Mouse (Mus musculus) right cerebral cortex, postnatal 10 days (tissue): ENCODE measurements around the gene Mbnl2.
"Not testable (repeated sequence)": the region's sequence is repeated elsewhere in the genome, so short reads cannot be mapped to it uniquely, and the experiment has no call there.

Experiments
- DNase-seq, 2 experiments: peaks; one replicate each; pipeline ENCODE4 v3.0.0; 2021; ENCODE audit warnings: low spot score in 2 of 2

Gene Mbnl2

DNA sequence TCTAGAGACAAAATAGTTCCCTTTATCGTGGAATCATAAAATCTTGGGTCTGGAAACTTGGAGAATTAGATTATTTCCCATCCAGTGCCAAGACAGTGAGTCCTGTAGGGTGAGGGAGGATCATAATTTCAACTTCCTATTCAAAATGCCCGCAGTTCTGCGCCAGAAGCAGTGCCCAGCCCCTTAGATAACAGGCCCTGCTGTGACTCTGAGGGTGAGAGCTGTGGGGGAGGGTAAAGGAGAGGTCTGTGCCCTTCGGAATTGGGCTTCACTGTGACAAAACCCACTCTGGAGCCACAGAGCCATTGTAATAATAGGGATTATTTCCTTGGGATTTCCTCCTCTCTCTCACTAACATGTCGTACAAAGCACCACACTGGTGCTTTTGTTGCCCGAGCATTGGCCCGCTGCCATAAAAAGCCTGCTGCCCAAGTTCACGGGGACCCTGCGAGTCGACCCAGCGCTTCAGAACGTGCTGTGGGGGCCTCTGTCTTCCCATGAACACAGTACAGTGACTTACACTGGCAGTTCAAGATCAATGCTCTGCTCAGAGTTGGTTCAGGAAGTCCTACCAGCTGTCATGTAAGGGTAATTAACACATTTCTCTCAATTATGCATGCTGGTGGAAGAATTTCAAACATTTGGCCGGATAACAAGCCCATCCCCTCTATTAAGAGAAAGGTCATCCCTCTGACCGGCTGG lies 79.7 kb downstream of the Mbnl2 start:
- peak; percentile 71 to 79 for DNase-seq

DNA sequence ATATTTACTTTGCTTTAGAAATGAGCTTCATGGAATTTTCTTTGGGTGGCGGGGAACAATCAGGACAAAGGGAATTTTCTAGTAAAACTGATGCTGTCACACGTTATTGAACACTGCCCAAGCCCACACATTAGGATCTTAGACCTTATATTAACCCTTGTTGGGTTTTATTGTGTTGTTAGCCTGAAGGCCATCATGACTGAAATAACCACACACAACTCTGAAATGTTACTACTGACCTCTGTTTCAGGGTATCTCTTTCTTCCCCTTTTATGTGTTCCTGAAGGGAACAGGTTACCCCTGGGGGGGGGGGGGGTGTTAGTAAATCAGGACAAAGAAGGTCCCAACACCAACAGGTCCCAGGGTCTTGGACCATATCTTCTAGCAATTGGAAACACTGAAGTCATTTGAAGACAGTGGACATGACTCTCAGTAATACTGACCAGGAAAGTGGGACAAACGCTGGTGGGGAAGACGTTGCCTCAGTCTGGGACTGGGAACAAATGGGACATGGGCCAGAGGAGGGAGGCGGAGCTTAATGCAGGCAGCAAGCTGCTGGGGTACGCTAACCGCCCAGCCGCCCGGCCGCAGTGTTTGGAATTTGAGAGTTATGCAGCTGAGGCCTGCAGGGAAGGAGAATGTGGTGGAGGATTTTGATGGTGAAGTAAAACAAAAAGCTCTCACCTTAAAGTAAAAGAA lies 80.4 kb downstream of the Mbnl2 start:
- peak in 1 of 2 experiments; percentile 36 for DNase-seq

DNA sequence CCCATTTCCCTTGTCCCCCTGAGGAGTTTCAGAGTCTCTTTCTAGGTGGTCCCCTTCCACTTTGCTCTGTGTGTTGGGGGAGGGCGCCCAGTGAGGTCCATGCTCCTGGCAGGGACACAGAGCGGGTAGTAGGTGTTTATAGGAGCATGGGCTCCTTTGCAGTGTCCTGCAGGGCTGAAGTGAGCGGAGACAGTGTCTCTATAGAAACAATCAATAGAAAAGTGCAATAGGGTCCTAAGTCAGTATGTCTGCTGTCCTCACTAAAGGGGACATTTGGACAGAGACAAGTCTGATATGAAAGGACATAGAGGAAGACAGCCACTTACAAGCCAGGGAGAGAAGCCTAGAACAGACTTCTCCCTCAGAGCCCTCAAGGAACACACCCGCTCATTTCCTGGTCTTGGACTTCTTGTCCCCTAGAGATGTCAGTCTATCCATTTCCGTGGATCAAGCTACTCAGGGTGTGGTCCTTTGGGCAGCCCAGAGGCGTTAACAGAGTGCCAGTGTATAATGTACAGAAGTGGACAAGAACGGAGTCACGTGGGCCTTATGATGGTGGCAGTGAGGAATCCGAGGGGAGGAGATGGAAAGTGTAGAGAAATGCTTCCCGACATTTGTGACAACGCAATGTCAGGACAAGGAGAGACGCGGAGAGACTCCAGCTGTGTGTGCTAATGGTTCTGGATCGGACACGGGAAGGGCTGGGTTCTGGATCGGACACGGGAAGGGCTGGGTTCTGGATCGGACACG lies 82.0 kb downstream of the Mbnl2 start:
- peak in 1 of 2 experiments; percentile 14 for DNase-seq

DNA sequence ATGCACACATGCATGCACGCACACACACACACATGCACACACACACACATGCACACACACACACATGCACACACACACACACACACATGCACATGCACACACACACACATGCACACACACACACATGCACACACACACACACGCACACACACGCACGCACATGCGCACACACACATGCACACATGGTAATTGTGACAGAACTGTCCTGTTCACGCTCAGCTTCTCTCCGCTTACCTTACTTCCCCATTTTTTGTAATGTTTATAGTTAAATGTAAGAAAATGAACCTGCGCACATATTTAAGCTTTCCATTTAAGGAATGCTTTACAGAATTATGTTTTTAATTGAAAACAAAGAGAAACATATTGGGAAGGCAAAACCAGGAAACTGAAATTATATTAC lies 84.1 kb downstream of the Mbnl2 start:
- not testable (repeated sequence) for DNase-seq

DNA sequence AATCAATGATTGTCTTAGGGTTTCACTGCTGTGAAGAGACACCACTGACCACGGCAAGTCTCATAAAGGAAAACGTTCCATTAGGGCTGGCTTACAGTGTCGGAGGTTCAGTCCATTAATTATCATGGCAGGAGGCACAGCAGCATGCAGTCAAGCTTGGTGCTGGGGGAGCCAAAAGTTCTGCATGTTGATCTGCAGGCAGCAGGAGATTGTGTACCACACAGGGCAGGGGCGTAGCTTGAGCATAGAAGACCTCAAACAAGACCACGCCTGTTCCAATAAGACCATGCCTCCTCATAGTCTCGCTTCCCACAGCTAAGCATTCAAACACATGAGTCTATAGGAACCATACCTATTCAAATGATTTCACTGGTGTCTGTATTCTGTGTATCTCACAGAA lies 85.7 kb downstream of the Mbnl2 start:
- peak in 1 of 2 experiments; percentile 14 for DNase-seq

DNA sequence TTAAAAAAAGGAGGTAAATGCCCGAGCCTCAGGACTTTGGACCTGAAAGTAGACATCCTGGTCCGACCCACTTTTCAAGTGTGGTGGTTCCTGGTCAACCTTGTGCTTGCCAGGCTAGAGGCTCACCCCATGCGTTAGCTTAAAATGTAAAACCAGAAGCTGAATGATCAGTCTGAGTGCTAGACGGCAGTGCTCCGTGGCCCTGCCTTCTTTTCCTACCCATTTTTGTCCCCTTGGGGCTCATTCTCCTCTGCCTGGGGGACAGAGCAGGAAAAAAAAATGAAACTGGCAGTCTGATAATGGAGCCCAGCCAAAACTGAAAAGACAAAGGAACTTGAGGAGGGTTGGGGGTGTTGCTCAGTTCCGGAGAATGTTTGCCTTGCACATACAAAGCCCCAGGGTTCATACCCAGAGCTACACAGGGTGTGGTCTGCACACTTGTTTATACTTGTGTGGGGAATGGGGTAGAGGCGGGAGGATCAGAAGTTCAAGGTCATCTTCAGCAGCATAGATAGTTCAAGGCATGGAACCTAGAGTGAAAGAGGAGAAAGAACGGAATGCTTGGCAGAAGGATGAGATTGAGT lies 87.0 kb downstream of the Mbnl2 start:
- peak in 1 of 2 experiments; percentile 15 for DNase-seq

DNA sequence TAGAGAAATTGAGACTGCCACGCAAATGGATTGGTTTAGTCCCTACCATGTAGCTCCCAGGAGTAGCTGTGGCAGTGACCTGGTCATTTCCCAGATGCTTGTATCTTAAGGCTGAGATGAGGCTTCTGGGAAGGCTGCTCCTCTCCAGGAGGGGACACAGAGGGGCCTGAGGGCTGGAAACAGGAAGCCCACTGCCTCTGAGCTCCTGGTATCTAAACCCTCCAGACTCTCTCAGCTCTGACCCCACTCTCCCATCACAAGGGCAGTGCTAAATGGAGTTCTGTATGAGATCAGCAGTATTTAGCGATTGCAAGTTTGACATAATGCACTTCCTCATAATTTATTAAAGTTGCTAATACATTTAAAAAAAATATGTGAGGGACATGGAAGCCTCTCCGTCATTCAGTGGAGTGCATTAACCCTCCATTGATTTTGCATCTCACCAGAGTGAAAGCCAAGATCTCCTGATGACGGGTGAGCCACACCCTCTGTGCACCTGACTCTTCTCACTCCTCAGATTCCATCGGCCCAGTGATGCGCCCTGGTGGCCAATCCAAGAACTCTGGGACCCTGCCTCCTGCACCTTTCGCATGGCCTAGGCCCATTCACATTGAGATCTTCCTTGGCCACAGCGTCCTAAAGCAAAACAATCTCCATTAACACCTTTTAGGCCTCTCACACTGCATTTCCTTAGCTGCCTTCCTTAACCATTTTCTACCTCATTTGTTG lies 87.8 kb downstream of the Mbnl2 start:
- no peak for DNase-seq

DNA sequence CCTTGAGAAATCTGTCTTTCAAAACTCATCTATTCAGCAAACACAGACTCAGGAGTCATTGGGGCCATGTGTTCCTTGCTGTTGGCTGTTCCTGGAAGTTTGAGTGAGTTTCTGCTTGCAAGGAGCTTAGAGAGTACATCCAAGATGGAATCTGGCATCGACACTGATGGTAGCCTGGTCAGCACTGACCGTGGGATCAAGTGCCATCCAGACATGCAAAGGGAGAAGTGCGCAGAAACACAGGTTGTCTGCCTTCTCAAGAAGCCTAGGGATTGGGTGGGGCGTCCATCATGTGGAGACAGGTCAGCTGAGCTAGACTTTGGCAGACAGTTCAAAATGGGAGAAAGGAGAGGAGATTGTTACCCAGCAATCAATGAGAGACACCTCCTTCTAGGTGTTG lies 89.6 kb downstream of the Mbnl2 start:
- DNase-seq = no peak

DNA sequence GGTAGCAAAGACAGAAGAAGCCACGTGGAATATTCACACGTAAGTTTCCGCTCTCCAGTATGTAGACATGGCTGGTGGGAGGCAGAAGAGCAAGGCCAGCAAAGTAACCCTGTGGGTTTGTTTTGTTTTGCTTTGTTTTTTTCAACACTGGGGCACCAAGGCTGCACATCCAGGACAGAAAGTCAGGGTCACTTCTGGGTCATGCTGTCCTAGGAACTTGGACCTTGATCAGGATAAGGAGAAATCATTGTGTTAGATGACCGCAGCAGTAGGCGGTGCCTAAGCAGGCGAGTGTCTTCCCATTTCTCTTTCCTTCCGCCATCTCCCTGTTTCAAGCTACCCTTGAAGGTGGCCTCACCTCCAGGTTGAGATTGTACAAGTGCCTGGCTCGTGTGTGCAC lies 91.5 kb downstream of the Mbnl2 start:
- peak in 1 of 2 experiments; percentile 17 for DNase-seq

DNA sequence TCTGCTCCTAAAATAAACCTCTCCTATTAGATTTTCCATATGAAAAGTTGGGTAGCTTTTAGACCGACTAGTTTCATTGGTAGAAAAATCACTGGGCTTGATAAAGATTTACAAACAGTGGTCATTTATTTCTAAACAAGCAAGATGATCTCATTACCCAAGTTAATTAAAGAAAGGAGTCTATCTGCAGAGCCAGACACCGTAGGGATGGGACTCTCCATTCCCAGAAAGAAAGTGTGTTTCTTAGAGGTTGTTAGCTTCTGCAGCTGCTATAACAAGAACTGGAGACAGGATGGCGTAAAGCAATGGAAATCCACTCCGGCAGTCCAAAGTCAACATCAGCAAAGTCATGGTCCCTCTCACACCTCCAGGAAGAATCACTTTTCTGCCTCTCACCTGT lies 92.1 kb downstream of the Mbnl2 start:
- DNase-seq = no peak

DNA sequence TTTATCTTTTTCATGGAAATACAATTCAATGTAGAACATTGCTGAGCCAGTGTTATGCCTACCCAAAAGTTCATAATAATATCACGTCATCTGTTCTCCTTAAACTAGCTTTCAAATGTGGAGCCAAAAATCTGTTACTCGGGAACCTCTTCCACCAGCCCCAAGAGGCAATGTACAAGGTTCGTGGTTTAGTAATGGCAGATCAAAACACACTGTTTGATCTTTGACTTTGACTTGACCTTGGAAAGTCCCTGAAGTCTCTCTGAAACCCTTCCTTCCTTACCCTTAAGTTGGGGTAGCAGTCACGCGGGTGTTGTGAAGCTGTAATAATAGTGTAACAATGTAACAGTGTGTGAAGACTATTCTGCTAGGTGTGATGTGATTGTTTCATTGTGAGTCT lies 93.0 kb downstream of the Mbnl2 start:
- DNase-seq = no peak

DNA sequence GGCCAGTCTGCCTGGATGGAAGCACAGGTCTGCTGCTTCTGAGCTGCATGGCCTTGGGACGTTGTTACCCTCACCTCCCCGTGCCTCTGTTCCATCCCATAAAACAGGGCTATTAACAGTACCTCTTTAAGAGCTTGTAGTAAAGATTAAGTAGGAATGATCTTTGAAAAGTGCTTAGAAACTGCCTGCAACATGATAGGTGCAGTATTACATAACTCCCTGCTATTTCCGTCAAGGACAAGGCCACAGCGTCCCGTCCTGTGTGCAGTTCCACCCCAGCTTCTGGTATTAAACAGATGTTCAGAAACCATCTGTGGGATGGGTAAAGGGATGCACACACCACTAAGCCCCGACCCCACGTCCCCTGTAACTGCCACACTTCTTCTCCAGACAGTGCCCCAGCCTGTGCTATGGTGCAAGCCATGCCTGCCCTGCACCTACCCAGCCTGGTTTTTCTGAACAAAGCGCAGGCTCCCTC lies 93.5 kb downstream of the Mbnl2 start:
- DNase-seq = peak in 1 of 2 experiments; percentile 21

DNA sequence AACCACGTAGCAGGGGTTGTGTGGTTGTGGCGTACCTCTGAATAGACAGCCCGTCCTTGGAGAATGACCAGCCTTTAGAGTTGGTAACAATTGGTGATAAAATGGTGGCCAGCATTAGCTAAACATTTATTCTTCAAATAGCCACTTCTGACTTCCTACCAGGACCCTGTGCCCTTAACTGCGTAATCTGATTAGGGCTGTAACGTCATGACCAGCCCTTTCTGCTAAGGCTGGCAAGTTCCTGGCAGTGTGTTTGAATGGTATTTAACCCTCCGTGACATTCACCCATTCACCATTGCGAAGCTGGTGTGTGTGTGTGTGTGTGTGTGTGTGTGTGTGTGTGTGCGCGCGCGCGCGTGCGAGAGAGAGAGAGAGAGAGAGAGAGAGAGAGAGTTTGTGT lies 94.6 kb downstream of the Mbnl2 start:
- peak in 1 of 2 experiments; percentile 14 for DNase-seq

DNA sequence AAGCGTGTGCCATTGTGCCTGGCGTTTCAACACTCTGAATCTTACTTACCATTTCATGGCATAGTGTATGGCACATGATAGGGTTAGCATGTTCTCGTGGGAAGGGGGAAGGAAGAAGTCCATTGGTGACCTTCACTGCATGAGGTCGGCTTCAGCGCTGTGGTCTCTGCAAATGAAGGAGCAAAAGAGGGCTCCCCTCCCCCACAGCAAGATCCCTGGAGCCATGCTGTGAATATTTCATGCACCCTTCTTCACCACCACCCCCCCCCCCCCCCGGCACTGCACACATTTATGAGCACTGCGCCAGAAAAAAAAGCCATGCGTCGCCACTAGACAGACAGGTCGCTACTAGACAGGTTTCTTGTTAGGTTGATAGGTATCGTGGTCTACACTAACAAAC lies 95.2 kb downstream of the Mbnl2 start:
- DNase-seq = peak in 1 of 2 experiments; percentile 35

DNA sequence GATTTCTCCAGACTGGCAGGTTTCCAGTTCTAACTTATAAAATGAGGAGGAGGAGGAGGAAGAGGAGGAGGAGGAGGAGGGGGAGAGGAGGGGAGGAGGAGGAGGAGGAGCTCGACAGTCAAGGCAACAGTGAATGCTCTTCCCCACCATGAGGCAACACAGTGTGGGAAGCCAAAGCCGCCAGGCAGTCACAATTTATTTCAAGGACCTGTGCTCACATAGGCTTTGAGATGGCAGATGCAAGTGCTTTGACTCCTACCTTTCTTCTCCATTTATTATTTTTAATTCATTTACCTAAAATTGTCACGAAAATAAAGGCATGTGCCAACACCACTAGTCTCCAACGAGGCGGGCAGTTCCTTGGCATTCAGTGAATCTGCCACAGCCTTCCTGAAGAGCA lies 95.7 kb downstream of the Mbnl2 start:
- peak in 1 of 2 experiments; percentile 26 for DNase-seq

DNA sequence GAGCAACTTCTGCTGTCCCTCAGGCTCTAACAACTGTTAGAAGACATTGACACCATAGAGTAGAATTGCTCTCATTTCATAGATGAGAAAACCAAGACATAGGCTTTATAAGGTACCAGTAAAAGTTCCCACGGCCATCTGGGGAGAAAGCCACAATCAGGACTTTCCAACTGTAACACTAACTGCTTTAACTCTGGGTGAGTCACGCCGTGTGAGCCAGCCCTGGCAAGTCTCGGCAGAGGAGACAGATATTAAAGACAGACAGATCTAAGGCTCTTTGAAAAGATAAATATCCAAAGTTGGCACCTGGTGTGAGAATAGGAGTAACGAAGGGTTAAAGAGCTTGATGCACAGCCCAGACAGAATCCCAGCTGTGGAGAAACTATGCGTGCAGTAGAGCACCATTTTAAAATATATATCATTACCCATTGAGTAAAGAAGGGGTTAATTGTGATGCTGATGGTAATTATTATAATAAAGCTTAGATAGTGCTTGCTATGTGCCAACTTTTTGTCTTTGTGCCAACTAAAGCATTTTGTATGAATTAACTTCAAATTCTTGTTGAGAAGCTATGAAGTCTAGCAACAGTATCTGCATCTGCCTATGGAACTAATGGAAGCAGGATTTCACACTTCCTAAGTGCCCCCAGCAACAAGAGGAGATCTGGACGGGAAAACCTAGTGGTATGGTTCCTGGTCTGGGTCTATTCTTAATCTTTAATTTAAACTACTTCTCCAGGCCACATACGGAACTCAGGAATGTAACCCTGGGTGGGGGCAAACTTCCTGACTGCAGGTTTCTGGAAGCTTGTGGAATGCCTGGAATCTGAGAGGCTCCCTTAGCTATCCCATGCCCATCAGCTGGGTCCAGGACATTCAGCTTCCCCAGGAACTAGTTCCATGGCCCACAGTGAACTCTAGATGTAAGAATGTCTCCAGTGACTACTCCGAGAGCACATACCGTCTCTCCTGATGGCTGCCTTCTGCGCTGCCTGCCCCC lies 97.9 kb downstream of the Mbnl2 start:
- DNase-seq = peak in 1 of 2 experiments; percentile 17

DNA sequence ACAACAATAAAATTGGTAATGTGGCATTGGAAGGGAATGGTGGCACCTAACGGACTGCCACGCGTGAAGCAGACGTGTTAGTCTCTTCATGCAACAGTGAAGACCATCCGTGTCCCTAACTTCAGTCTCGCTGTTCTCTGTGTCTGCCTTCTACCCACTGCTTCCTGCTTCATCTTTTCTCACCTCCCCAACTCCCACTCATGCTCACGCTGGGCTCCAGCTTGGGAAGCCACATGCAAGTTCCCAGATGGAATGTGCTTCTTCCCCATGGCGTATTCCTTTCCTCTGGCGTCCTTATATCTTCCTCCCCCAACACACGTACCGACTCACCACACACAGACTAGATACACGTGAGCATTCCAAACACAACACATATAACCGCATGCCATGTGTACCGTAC lies 99.3 kb downstream of the Mbnl2 start:
- peak; percentile 33 to 54 for DNase-seq

DNA sequence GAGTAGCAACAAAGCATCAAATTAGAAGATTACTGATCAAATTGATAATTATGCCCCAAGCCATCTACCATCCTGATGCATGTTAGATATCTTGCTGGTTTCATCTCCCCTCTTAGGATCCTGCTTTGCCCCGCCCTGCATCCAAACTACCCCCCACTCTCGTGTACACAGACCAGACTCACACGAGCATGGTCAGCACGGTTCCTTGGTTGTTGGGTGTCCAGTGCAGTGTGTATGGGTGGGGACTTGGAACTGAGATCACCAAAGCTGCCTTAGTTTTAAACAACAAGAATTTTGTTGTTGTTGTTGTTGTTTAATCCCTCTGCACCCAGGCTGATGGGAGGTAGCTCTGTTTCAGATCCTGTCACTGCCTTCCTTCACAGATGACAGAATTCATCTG lies 101.7 kb downstream of the Mbnl2 start:
- DNase-seq = no peak

DNA sequence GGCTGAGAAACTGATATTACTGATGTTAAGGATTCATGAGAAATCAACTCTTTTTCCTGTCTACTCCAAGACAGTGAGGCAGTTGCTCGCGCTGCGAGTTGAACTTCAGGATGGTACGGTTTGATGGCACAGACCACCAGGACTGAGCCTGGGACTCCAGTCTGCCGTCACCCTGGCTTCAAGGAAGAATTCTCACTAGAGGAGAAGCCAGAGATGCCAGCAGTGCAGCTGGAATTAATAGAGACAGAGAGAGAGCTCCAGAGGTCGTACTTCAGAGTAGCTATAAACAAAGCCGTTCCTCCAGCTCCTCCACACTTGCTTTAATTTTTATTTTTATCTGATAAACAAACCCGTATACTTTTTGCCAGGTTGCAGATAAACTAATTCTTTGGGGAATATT lies 102.5 kb downstream of the Mbnl2 start:
- DNase-seq = no peak

DNA sequence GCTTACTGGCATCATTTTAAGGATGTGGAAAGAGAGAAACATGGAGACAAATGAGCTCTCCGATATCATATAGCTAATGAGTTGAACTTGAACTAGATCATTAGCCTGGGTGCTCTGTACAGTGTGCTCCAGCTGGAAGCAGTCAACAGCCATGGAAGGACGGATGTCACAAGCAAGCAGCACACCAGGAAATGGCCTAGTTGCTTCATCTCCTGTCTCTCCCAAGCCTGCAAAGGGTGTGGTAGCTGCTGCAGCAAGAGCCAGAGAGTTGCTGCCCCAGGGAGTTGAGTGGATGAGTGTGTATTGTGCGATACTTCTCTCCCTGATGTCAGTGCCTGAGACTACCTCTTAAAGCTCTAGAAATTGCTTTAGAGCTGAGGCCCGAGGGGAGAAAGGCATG lies 104.2 kb downstream of the Mbnl2 start:
- DNase-seq = no peak
